Mouse (Mus musculus) MN1 (cell line): ENCODE measurements around the gene Auh.

Source experiments
- DNase-seq: peaks from one replicate; pipeline ENCODE4 v3.0.0-alpha.2; 2016; ENCODE audit warnings: low spot score

Gene Auh

GRCm38 (mm10) chr13:52833748-52834147, 95.7 kb downstream of the Auh start:
- DNase-seq = no peak

GRCm38 (mm10) chr13:52833220-52833619, 96.3 kb downstream of the Auh start:
- DNase-seq = no peak

- no peak for DNase-seq
These were observed 96.9 kb downstream of the Auh start for GRCm38 (mm10) chr13:52832481-52833170.

- no peak for DNase-seq
These were observed 98.3 kb downstream of the Auh start for GRCm38 (mm10) chr13:52831037-52831757.

GRCm38 (mm10) chr13:52828946-52829523, 100.4 kb downstream of the Auh start:
- peak; percentile 38 for DNase-seq

GRCm38 (mm10) chr13:52828217-52828616, 101.3 kb downstream of the Auh start:
- no peak for DNase-seq

GRCm38 (mm10) chr13:52826666-52827065, 102.8 kb downstream of the Auh start:
- no peak for DNase-seq

GRCm38 (mm10) chr13:52824754-52825153, 104.7 kb downstream of the Auh start:
- peak; percentile 23 for DNase-seq

- DNase-seq = no peak
These were observed 107.0 kb downstream of the Auh start for GRCm38 (mm10) chr13:52822165-52823149.

- DNase-seq = peak; percentile 49
These were observed 107.9 kb downstream of the Auh start for GRCm38 (mm10) chr13:52821571-52821970.

GRCm38 (mm10) chr13:52819901-52820300, 109.6 kb downstream of the Auh start:
- DNase-seq = no peak

- DNase-seq = peak; percentile 80
These were observed 110.7 kb downstream of the Auh start for GRCm38 (mm10) chr13:52818760-52819159.

GRCm38 (mm10) chr13:52817991-52818491, 111.4 kb downstream of the Auh start:
- peak; percentile 40 for DNase-seq

- no peak for DNase-seq
These were observed 115.7 kb downstream of the Auh start for GRCm38 (mm10) chr13:52813750-52814149.

GRCm38 (mm10) chr13:52812549-52813515, 116.6 kb downstream of the Auh start:
- no peak for DNase-seq

GRCm38 (mm10) chr13:52807722-52808121, 121.8 kb downstream of the Auh start:
- peak; percentile 25 for DNase-seq

GRCm38 (mm10) chr13:52806029-52806428, 123.5 kb downstream of the Auh start:
- peak; percentile 34 for DNase-seq

- peak; percentile 48 for DNase-seq
These were observed 123.9 kb downstream of the Auh start for GRCm38 (mm10) chr13:52805581-52805980.

- DNase-seq = no peak
These were observed 127.0 kb downstream of the Auh start for GRCm38 (mm10) chr13:52802482-52802881.

- DNase-seq = no peak
These were observed 128.7 kb downstream of the Auh start for GRCm38 (mm10) chr13:52800687-52801341.
